Mouse (Mus musculus) small intestine, adult 2 months (tissue): ENCODE measurements around the gene Krtap13-1. TPM values are rescaled to one million over a fixed set of nuclear protein-coding genes. Genes with fewer than 3 reads are reported as not detected.
"Not testable (repeated sequence)": the region's sequence is repeated elsewhere in the genome, so short reads cannot be mapped to it uniquely, and the experiment has no call there.

Experiments
- H3K27ac ChIP-seq: fragments of 200-500 bp; 2 replicates; pipeline ENCODE4 v1.5.1; 2012; ENCODE audit warnings: low read depth, low read length, control low read depth, inconsistent platforms; ENCODE audit not compliant: insufficient read depth
- H3K27me3 ChIP-seq: fragments of 200-500 bp; 2 replicates; pipeline ENCODE4 v1.6.1; 2012; ENCODE audit warnings: mild to moderate bottlenecking, moderate library complexity, low read length, inconsistent platforms; ENCODE audit not compliant: control insufficient read depth, insufficient read depth
- H3K36me3 ChIP-seq: fragments of 200-500 bp; 2 replicates; pipeline ENCODE4 v1.6.1; 2012; ENCODE audit warnings: mild to moderate bottlenecking, low read length, control low read depth, inconsistent platforms; ENCODE audit not compliant: control insufficient read depth, insufficient read depth
- H3K4me1 ChIP-seq: fragments of 200-500 bp; 2 replicates; pipeline ENCODE4 v1.6.1; 2012; ENCODE audit warnings: low read length, inconsistent platforms, mixed read lengths; ENCODE audit not compliant: control insufficient read depth, insufficient read depth, insufficient read length
- H3K4me3 ChIP-seq: fragments of 200-500 bp; 2 replicates; pipeline ENCODE4 v1.5.1; 2012; ENCODE audit warnings: low read depth, mild to moderate bottlenecking, control low read depth, inconsistent platforms, low read length, moderate library complexity
- CTCF ChIP-seq: fragments of 200-500 bp; IDR thresholded peaks from 2 replicates; pipeline ENCODE4 v1.5.1; 2012; ENCODE audit warnings: low read depth, mild to moderate bottlenecking, control low read depth, inconsistent platforms, low read length, moderate library complexity, mixed read lengths; ENCODE audit not compliant: insufficient replicate concordance, insufficient read length; ENCODE audit errors: extremely low read depth
- POLR2A ChIP-seq: fragments of 200-500 bp; IDR thresholded peaks from 2 replicates; pipeline ENCODE4 v1.6.1; 2012; ENCODE audit warnings: low read depth, mild to moderate bottlenecking, control low read depth, inconsistent platforms, low read length, moderate library complexity
- WGBS: fragments of 180-500 bp; shearing (Covaris S2); methylation state at CpG from one replicate; pipeline ENCODE4 v1.1.7; 2018; 5-methylcytosine and 5-hydroxymethylcytosine counted together
- polyA plus RNA-seq: library from polyadenylated mRNA; depleted of rRNA; stranded (reverse); fragments of >200 nt; gene quantifications from 2 replicates; pipeline ENCODE4 v1.2.3, GENCODE M21; 2012

The Krtap13-1 gene
- polyA plus RNA-seq, 1 experiment: not detected

- 0 out of 2 replicates have a peak overlapping the region, but pooled peaks have one; percentile 12 for H3K27ac ChIP-seq
- H3K4me1 ChIP-seq: peaks cover 7% of the 10 kb centered on the region; the same call in 1 of the 2 replicates
- H3K27me3 ChIP-seq: no peaks in the 10 kb centered on the region
- WGBS: 53% methylated on average over 6 of the region's 6 CpGs
- H3K4me3 ChIP-seq: no peak overlapping the region
- H3K36me3 ChIP-seq: no peaks in the 10 kb centered on the region
- TF ChIP-seq CTCF: peak; percentile 28; the same call in 1 of the 2 replicates
- no peak for TF ChIP-seq POLR2A
Observed at GRCm38 (mm10) chr16:88711245-88711644, 17.4 kb upstream of the Krtap13-1 start.

DNA sequence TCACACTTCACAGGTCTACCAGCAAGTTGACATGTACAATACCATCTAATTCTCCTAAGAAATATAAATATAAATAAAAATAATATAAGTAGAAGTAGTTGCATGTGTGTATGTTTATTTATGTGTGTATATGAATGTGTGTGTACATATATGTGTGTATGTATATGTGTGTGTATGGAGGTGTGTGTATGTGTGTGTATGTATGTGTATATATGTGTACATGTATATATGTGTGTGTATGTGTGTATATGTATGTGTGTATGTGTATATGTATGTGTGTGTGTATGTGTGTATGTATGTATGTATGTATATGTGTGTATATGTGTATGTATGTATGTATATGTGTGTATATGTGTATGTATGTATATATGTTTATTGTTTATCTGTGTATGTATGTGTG is 12.1 kb upstream of the Krtap13-1 start:
- H3K27ac ChIP-seq: no peak overlapping the region
- TF ChIP-seq POLR2A (no peak), CTCF (no peak)
- no peaks in the 10 kb centered on the region for H3K27me3 ChIP-seq
- H3K4me3 ChIP-seq: no peak overlapping the region
- no peaks in the 10 kb centered on the region for H3K4me1 ChIP-seq
- H3K36me3 ChIP-seq: no peaks in the 10 kb centered on the region

GRCm38 (mm10) chr16:88720031-88720430 is 8.6 kb upstream of the Krtap13-1 start:
- TF ChIP-seq CTCF: no peak
- no peak for TF ChIP-seq POLR2A
- no peaks in the 10 kb centered on the region for H3K4me1 ChIP-seq
- WGBS: 36% methylated on average over 1 of the region's 1 CpGs
- H3K27ac ChIP-seq: no peak overlapping the region
- H3K27me3 ChIP-seq: no peaks in the 10 kb centered on the region
- H3K36me3 ChIP-seq: no peaks in the 10 kb centered on the region
- H3K4me3 ChIP-seq: no peak overlapping the region

GRCm38 (mm10) chr16:88735391-88735790 is 6.7 kb downstream of the Krtap13-1 start:
- Histone ChIP-seq H3K27ac (no peak overlapping the region), H3K4me1 (no peaks in the 10 kb centered on the region), H3K36me3 (no peaks in the 10 kb centered on the region), H3K27me3 (no peaks in the 10 kb centered on the region), H3K4me3 (no peak overlapping the region)
- 27% methylated on average over 2 of the region's 2 CpGs for WGBS
- TF ChIP-seq POLR2A (no peak), CTCF (no peak)

DNA sequence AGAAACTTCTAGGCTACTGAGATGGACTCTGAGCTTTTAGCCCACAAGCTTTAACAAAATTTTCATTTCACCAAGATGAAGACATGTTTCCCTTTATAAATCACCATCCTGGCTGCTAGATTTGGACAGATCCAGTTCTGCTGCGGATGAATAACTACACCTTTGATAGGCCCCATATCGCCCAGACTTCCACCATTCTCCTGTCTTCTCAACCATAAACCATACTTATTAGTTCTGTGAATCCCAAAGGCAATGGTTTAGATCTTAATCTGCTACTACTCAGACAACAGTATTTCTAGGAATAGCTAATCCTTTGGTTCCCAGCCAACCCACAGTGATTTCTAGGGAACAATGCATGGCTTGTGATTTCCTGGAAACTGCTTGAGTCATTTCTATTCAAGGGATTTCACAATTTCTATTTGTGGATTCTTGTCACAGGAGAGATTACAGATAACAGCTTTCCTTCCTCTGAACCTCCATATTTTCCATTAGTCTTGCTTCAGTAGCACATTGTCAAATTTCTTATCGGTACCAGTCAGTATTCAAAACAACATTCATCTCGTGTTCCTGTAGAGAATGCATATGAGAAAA is 16.2 kb downstream of the Krtap13-1 start:
- no peak overlapping the region for H3K27ac ChIP-seq
- WGBS: 73% methylated on average over 4 of the region's 4 CpGs

GRCm38 (mm10) chr16:88747943-88748342 is 19.3 kb downstream of the Krtap13-1 start:
- whole genome bisulfite sequencing: 64% methylated on average over 4 of the region's 4 CpGs
- Histone ChIP-seq H3K36me3 (no peaks in the 10 kb centered on the region), H3K4me3 (no peak overlapping the region), H3K4me1 (no peaks in the 10 kb centered on the region), H3K27ac (no peak overlapping the region), H3K27me3 (no peaks in the 10 kb centered on the region)
- no peak for TF ChIP-seq CTCF
- TF ChIP-seq POLR2A: no peak

More for the DNA sequence above, 16.2 kb downstream of the Krtap13-1 start:
- no peak overlapping the region for H3K4me3 ChIP-seq
- H3K36me3 ChIP-seq: no peaks in the 10 kb centered on the region
- no peaks in the 10 kb centered on the region for H3K4me1 ChIP-seq
- H3K27me3 ChIP-seq: no peaks in the 10 kb centered on the region
- TF ChIP-seq POLR2A (no peak), CTCF (no peak)

GRCm38 (mm10) chr16:88751535-88751934 is 22.9 kb downstream of the Krtap13-1 start, which contains the start of gene Krtap13:
Krtap13 (minus strand) TSS chr16:88751635.
- not testable (repeated sequence) for H3K36me3 ChIP-seq, H3K4me3 ChIP-seq, H3K27ac ChIP-seq, H3K27me3 ChIP-seq, H3K4me1 ChIP-seq
- WGBS: 67% methylated on average over 3 of the region's 3 CpGs

GRCm38 (mm10) chr16:88758547-88758946 is 29.9 kb downstream of the Krtap13-1 start, which contains the start of gene 2310034C09Rik:
2310034C09Rik (plus strand) TSS chr16:88758847.
- H3K4me3 ChIP-seq, H3K27me3 ChIP-seq, H3K27ac ChIP-seq, H3K36me3 ChIP-seq, H3K4me1 ChIP-seq: not testable (repeated sequence)
- WGBS: 88% methylated on average over 3 of the region's 3 CpGs
